Mouse (Mus musculus) E14TG2a.4 (cell line): ENCODE measurements around the gene Rbpms2.

ENCODE experiments used
- CTCF ChIP-seq: conservative IDR thresholded peaks from 2 replicates; pipeline ENCODE4 v1.5.1; 2014; ENCODE audit warnings: low read length
- POU5F1 ChIP-seq: IDR thresholded peaks from 2 replicates; pipeline ENCODE4 v1.6.1; 2014; ENCODE audit warnings: low read length, borderline replicate concordance

- TF ChIP-seq CTCF (no peak), POU5F1 (no peak)
Observed at GRCm38 (mm10) chr9:65653741-65654140, 24.3 kb downstream of the Rbpms2 start.
